Mouse (Mus musculus) intestine, embryonic 14.5 days (tissue): ENCODE data around the gene Pcgf5. TPM values are rescaled to one million over a fixed set of nuclear protein-coding genes. Genes with fewer than 3 reads are reported as not detected.

Experiments used
- ATAC-seq: fragments of 200-750 bp; cut with Nextera tagmentation; replicated peaks from 2 replicates; pipeline ENCODE4 v1.8.0; 2017; ENCODE audit warnings: low read depth, moderate number of reproducible peaks, moderate TSS enrichment, moderate library complexity; ENCODE audit not compliant: low FRiP score, low TSS enrichment
- DNase-seq: peaks from one replicate; pipeline ENCODE4 v3.0.0-alpha.2; 2018; ENCODE audit warnings: low spot score
- H3K27ac ChIP-seq: fragments of 300-500 bp; sonication (generic); 2 replicates; pipeline ENCODE4 v1.5.1; 2014; ENCODE audit warnings: low read depth, mild to moderate bottlenecking, control low read depth
- H3K27me3 ChIP-seq: fragments of 300-500 bp; sonication (generic); replicated peaks from 2 replicates; pipeline ENCODE4 v1.6.1; 2014; ENCODE audit warnings: low read length, control low read depth; ENCODE audit not compliant: control insufficient read depth, insufficient read depth
- H3K36me3 ChIP-seq: fragments of 300-500 bp; sonication (generic); 2 replicates; pipeline ENCODE4 v1.6.1; 2014; ENCODE audit warnings: low read length, control low read depth; ENCODE audit not compliant: control insufficient read depth, insufficient read depth
- H3K4me1 ChIP-seq: fragments of 300-500 bp; sonication (generic); replicated peaks from 2 replicates; pipeline ENCODE4 v1.6.1; 2014; ENCODE audit warnings: low read length, control low read depth, mixed read lengths; ENCODE audit not compliant: control insufficient read depth, insufficient read depth
- H3K4me2 ChIP-seq: fragments of 300-500 bp; sonication (generic); 2 replicates; pipeline ENCODE4 v1.6.1; 2014; ENCODE audit warnings: low read length
- H3K4me3 ChIP-seq: fragments of 300-500 bp; sonication (generic); 2 replicates; pipeline ENCODE4 v1.5.1; 2014; ENCODE audit warnings: low read depth, low read length, control low read depth, mixed read lengths
- H3K9ac ChIP-seq: fragments of 300-500 bp; sonication (generic); 2 replicates; pipeline ENCODE4 v1.6.1; 2014; ENCODE audit warnings: mild to moderate bottlenecking, low read length
- H3K9me3 ChIP-seq: fragments of 300-500 bp; sonication (generic); 2 replicates; pipeline ENCODE4 v1.6.1; 2016; ENCODE audit warnings: low read length, control low read depth; ENCODE audit not compliant: control insufficient read depth
- WGBS: fragments of 180-500 bp; shearing (Covaris S2); extraction: QIAGEN DNeasy Blood & Tissue Kit; methylation state at CpG from one replicate; pipeline ENCODE4 v1.1.7; 2014; 5-methylcytosine and 5-hydroxymethylcytosine counted together
- polyA plus RNA-seq: library from polyadenylated mRNA; unstranded; fragments of >200 nt; fragmentation: Nextera tagmentation; extraction: Ambion mirVana; gene quantifications from 2 replicates; pipeline ENCODE4 v1.2.1, GENCODE M21; 2014

The Pcgf5 gene
- polyA plus RNA-seq, 1 experiment from 2014 or later = 21.6 TPM

DNA sequence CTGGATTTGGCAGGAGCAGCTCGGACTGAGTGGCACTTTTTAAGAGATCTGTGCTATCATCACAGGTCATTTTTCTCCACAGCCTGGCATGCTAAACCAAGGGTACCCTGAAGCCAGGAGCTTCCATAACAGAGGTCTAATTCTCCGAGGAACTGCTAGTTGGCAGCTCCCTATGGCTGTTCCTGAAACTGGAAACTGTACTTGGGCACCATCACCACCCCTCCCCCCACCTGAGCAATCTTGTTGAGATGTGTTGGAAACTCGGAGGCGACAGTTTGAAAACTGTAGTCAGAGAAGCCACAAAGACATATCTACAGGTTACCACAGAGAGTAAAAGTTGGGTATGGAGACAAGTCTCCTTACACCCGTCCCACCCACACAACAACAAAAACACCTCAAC, 129.6 kb downstream of the Pcgf5 start:
- H3K4me1 ChIP-seq = no peaks in the 10 kb centered on the region
- no peaks in the 10 kb centered on the region for H3K9me3 ChIP-seq
- no peaks in the 10 kb centered on the region for H3K36me3 ChIP-seq
- no peak overlapping the region for H3K9ac ChIP-seq
- no peak overlapping the region for H3K4me2 ChIP-seq
- no peak overlapping the region for H3K27ac ChIP-seq
- no peak overlapping the region for H3K4me3 ChIP-seq
- no peak for ATAC-seq
- DNase-seq = no peak
- H3K27me3 ChIP-seq = no peaks in the 10 kb centered on the region
- WGBS = 68% methylated on average over 5 of the region's 5 CpGs

DNA sequence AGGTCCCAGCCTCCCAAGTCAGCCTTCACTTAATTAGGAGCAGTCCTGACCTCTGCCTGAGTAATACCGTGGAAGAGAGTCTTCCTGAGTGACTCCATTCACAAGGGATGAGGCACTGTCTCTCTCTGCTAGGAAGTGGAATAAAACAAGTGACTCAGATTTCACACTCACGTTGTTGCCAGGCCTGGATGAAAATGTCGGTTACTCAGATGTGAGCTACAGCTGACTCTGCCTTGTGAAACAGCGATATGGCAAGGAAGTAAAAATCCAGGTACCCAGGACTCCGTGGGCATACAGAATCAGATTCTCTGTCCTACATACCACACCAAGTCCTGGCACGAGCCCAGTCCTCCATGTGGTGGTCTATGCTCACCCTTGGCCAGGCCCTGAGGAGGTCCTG, 142.8 kb downstream of the Pcgf5 start:
- H3K4me1 ChIP-seq = no peaks in the 10 kb centered on the region
- no peak overlapping the region for H3K4me2 ChIP-seq
- ATAC-seq = no peak
- 0 out of 2 replicates have a peak, but pooled peaks cover 3% of the 10 kb centered on the region for H3K9me3 ChIP-seq
- DNase-seq = no peak
- no peak overlapping the region for H3K27ac ChIP-seq
- no peaks in the 10 kb centered on the region for H3K27me3 ChIP-seq
- WGBS = 78% methylated on average over 6 of the region's 6 CpGs
- no peak overlapping the region for H3K4me3 ChIP-seq
- H3K36me3 ChIP-seq = no peaks in the 10 kb centered on the region
- H3K9ac ChIP-seq = no peak overlapping the region

- Histone ChIP-seq H3K4me2 (no peak overlapping the region), H3K4me3 (no peak overlapping the region), H3K27me3 (no peaks in the 10 kb centered on the region), H3K9me3 (no peaks in the 10 kb centered on the region), H3K4me1 (no peaks in the 10 kb centered on the region), H3K36me3 (no peaks in the 10 kb centered on the region), H3K9ac (no peak overlapping the region), H3K27ac (no peak overlapping the region)
- DNase-seq (no peak), ATAC-seq (no peak)
- 62% methylated on average over 3 of the region's 3 CpGs for WGBS
Measured at GRCm38 (mm10) chr19:36495555-36495954, 147.4 kb downstream of the Pcgf5 start.

DNA sequence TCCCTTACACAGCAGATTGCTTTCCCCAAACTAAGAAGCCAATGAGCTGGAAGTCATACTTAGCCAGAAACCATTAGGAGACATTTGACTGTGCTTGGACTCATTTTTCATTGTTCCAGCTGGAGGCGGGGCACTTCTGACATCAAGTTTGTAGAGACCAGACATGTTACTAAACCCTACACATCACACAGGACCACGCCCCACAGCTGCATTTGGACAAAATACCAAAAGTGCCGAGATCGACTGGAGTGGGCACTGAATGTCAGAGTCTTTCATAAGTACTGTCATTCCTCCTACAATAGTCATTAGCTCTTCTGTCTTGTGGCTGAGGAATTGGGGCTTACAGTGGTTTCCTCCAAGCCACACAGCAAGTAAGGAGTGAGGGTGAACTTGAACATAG, 148.4 kb downstream of the Pcgf5 start:
- Histone ChIP-seq H3K4me1 (no peaks in the 10 kb centered on the region), H3K4me3 (no peak overlapping the region), H3K27ac (no peak overlapping the region), H3K9ac (no peak overlapping the region), H3K27me3 (no peaks in the 10 kb centered on the region), H3K9me3 (no peaks in the 10 kb centered on the region), H3K36me3 (no peaks in the 10 kb centered on the region), H3K4me2 (no peak overlapping the region)
- WGBS = 79% methylated on average over 4 of the region's 4 CpGs
- ATAC-seq (no peak), DNase-seq (no peak)

GRCm38 (mm10) chr19:36497067-36497466, 149.0 kb downstream of the Pcgf5 start:
- ATAC-seq = no peak
- 72% methylated on average over 4 of the region's 4 CpGs for WGBS

GRCm38 (mm10) chr19:36497744-36498143, 149.6 kb downstream of the Pcgf5 start:
- Histone ChIP-seq H3K27me3 (no peaks in the 10 kb centered on the region), H3K27ac (no peak overlapping the region), H3K9me3 (no peaks in the 10 kb centered on the region), H3K4me2 (no peak overlapping the region), H3K9ac (no peak overlapping the region), H3K4me3 (no peak overlapping the region), H3K36me3 (no peaks in the 10 kb centered on the region), H3K4me1 (no peaks in the 10 kb centered on the region)
- 71% methylated on average over 5 of the region's 5 CpGs for WGBS
- ATAC-seq (no peak), DNase-seq (no peak)

More at GRCm38 (mm10) chr19:36497067-36497466, 149.0 kb downstream of the Pcgf5 start:
- H3K4me2 ChIP-seq = no peak overlapping the region
- no peak for DNase-seq
- H3K27ac ChIP-seq = no peak overlapping the region
- no peaks in the 10 kb centered on the region for H3K9me3 ChIP-seq
- no peaks in the 10 kb centered on the region for H3K4me1 ChIP-seq
- no peak overlapping the region for H3K4me3 ChIP-seq
- H3K9ac ChIP-seq = no peak overlapping the region
- no peaks in the 10 kb centered on the region for H3K27me3 ChIP-seq
- no peaks in the 10 kb centered on the region for H3K36me3 ChIP-seq

GRCm38 (mm10) chr19:36504716-36505115, 156.6 kb downstream of the Pcgf5 start:
- Histone ChIP-seq H3K4me1 (no peaks in the 10 kb centered on the region), H3K27me3 (no peaks in the 10 kb centered on the region), H3K9me3 (no peaks in the 10 kb centered on the region), H3K27ac (no peak overlapping the region), H3K36me3 (no peaks in the 10 kb centered on the region), H3K4me2 (no peak overlapping the region), H3K9ac (no peak overlapping the region), H3K4me3 (no peak overlapping the region)
- ATAC-seq (no peak), DNase-seq (no peak)
- 96% methylated on average over 2 of the region's 2 CpGs for WGBS

Other genes starting within 250 kb of the Pcgf5 start
- 0.26 TPM in 1 of 2 replicates, not detected in the other for gene Ankrd1, start 228.2 kb upstream of the Pcgf5 start, polyA plus RNA-seq
- 2.8 and 3.5 TPM in 2 replicates for gene Hectd2, start 206.3 kb downstream of the Pcgf5 start, polyA plus RNA-seq